Mouse (Mus musculus) central nervous system, embryonic 18 days (tissue): Measurements from ENCODE around the gene Tbc1d5. TPM values are rescaled to one million over a fixed set of nuclear protein-coding genes. Genes with fewer than 3 reads are reported as not detected.

Experiments used
- polyA plus RNA-seq: library from polyadenylated mRNA; depleted of rRNA; stranded (reverse); fragments of >200 nt; gene quantifications from 2 replicates; pipeline ENCODE4 v1.2.3, GENCODE M21; 2012; rRNA removed

Tbc1d5 gene
- polyA plus RNA-seq, result 11.2 and 11.7 TPM in 2 replicates

DNA sequence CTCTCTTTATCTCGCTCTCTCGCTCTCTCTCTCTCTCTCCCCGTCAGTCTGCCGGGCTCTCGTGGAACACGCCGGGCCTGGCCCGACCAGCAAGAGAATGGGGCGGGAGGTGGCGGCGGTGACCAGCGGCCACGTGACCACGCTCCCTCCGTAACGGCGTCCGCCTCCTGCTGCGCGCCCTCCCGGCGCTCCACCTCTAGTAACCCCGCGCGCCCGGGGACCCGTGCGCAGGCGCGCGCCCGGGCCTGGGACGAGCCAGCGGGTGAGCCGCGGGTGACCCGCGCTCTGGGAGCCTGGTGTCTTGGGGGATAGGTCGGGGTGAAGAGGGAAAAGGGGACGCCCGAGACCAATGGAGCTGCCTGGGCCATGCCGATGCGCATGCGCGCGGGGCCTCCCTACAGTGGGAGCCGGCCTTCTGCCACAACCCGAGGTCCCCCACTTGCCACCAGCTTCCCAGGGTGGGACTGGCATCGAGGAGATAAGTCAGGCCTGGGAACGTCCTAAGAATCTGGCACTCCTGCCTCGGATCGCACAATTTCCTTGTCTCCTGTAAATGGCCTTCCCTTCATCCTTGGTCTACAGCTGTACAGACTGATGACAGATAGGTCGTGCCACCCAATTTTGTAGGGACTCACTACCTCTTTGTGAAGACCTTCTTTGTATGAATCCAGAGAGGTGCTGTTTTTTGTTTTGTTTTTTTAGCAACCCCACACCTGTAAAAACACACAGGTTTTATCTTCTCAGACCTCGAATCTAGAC is at the start of gene Tbc1d5:
Gene Tbc1d5, minus strand, starts transcription at position 158 of the 759 bp plus-strand sequence.

